Mouse (Mus musculus) left cerebral cortex, adult 2 months (tissue): ENCODE measurements at regions not wholly inside any gene's neighbourhood (a gene's known extent, or its start where the extent isn't known, plus 50 kb on each side); places are given as distances from the start of the nearest gene placed in this dataset.

ENCODE experiments used
- DNase-seq, 2 experiments: peaks; one replicate each; pipeline ENCODE4 v3.0.0; 2021 to 2022; ENCODE audit warnings: low spot score in 2 of 2, mixed read lengths in 1 of 2; ENCODE audit errors: extremely low spot score in 1 of 2
- H3K27ac ChIP-seq: fragments of 200-600 bp; 2 replicates; pipeline ENCODE4 v1.8.1; 2022
- H3K4me3 ChIP-seq: fragments of 200-600 bp; 2 replicates; pipeline ENCODE4 v1.8.1; 2022
- CTCF ChIP-seq: fragments of 200-600 bp; IDR thresholded peaks from 2 replicates; pipeline ENCODE4 v1.8.1; 2022; ENCODE audit warnings: antibody characterized with exemption, mild to moderate bottlenecking, moderate library complexity
- intact Hi-C: fragments of 180-260 bp; cut with DNase I; formaldehyde crosslinking; loops from one replicate; pipeline ENCODE4 v1.15.1; 2025
- microRNA-seq, 2 experiments: library from miRNA; unstranded; fragments of <30 nt; microRNA quantifications; one replicate each; pipeline ENCODE4 v1.2.0; 2021

DNA sequence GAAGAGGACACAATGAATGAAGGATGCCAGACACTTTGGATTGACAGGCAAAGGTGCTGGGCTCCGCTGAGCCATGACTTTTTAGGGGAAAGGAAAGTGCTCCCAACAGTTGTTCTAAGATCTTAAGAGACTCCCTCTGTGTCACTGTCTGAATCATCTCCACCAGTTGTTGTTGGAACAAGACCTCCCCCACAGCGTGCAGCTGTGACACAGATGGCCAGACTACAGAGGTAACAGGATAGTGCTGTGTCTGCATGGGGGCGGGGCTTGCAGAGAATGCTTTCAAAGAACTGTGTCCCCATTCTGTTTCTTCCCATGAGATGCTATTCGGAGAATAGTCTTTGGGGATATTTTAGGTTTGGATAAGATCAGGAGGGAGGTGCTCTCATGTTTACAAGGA lies 61.7 kb upstream of the Dpyd start:
- intact Hi-C loops, result loop anchor here (5.0 kb wide), 1 partner anchor 43 kb away; no protein-coding TSS in a partner anchor

GRCm38 (mm10) chr3:118507582-118508237 lies 54.2 kb upstream of the Dpyd start:
- Histone ChIP-seq H3K4me3 (peak overlapping the region; percentile 37), H3K27ac (peak overlapping the region; percentile 9; the same call in 1 of the 2 replicates)
- TF ChIP-seq CTCF, result no peak
- intact Hi-C loops, result loop anchor here (5.0 kb wide), 1 partner anchor 75 kb away; no protein-coding TSS in a partner anchor
- no peak for DNase-seq

More for the DNA sequence above, 61.7 kb upstream of the Dpyd start:
- peak; percentile 56 to 71 for DNase-seq
- Histone ChIP-seq H3K27ac (no peak overlapping the region; the same call in 1 of the 2 replicates), H3K4me3 (no peak overlapping the region)
- TF ChIP-seq CTCF, result no peak

DNA sequence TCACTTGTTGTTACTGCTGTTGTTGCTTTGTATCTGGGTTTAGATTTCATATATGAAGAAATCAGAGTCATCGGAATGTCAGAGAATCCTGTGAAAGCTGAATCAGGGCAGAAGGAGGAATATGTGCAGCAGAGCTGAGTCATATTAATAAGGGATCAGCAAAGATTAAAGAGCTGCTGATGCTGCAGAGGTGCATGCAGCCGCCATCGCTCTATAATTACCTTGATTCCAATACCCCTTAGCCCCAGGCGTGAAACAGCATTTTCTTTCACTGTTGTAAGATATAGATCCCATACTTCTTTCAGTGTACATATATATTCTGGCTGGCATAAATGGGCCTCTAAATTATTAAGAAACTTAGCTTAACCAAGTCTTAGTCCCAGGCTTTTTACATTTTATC lies 51.1 kb upstream of the Dpyd start:
- Histone ChIP-seq H3K27ac (no peak overlapping the region; the same call in 1 of the 2 replicates), H3K4me3 (no peak overlapping the region)
- DNase-seq, result no peak
- intact Hi-C loops, result no loop called here
- no peak for TF ChIP-seq CTCF

GRCm38 (mm10) chr3:118511969-118512368 lies 50.0 kb upstream of the Dpyd start:
- TF ChIP-seq CTCF, result no peak
- no peak for DNase-seq
- intact Hi-C loops, result no loop called here

More at GRCm38 (mm10) chr3:118511969-118512368, 50.0 kb upstream of the Dpyd start:
- Histone ChIP-seq H3K4me3 (no peak overlapping the region), H3K27ac (no peak overlapping the region)

Small RNAs in the stretch of these regions (microRNA-seq; reads per million reads assigned to microRNA genes)
- gene Gm24155 (0 reads per million in 2 experiments), gene Mir137 (4,663 to 5,633 reads per million in 2 experiments)
